Mouse (Mus musculus): ENCODE data around the gene Rex2. TPM values are rescaled to one million over a fixed set of nuclear protein-coding genes. Genes with fewer than 3 reads are reported as not detected.

Gene Rex2
- polyA plus RNA-seq, 1 experiment from 2014 or later = not detected

Other genes with a start within 250 kb of the Rex2 start
- gene Gm21411, start 112.3 kb upstream of the Rex2 start, polyA plus RNA-seq (2016; fragmentation: Nextera tagmentation; extraction: Ambion mirVana) = not detected in 2 replicates
- gene Zfp989, start 49.9 kb upstream of the Rex2 start, polyA plus RNA-seq (2016; fragmentation: Nextera tagmentation; extraction: Ambion mirVana) = not detected in 2 replicates
- 5.0 and 6.0 TPM in 2 replicates for gene Zfp991, start 110.2 kb downstream of the Rex2 start, polyA plus RNA-seq (2016; fragmentation: Nextera tagmentation; extraction: Ambion mirVana)